Mouse (Mus musculus) adrenal gland, adult 10 weeks (tissue): ENCODE data around the gene Grem2. TPM values are rescaled to one million over a fixed set of nuclear protein-coding genes. Genes with fewer than 3 reads are reported as not detected.

ENCODE experiments used
- polyA plus RNA-seq: library from polyadenylated mRNA; stranded (reverse); fragments of 350-450 nt; fragmentation: Illumina TruSeq; extraction: RNeasy Lipid Tissue Mini Kit (QIAGEN cat#74804); gene quantifications from one replicate; pipeline ENCODE4 v1.2.3, GENCODE M21; 2014; ENCODE audit warnings: low read depth, low replicate concordance

The Grem2 gene
- 5.1 TPM for polyA plus RNA-seq

GRCm38 (mm10) chr1:174921298-174921955 is at the start of gene Grem2:
TSS of gene Grem2 (minus strand) at chr1:174921819.

